Mouse (Mus musculus) testis, adult 2 months (tissue): ENCODE results near the gene Limk1. TPM values are rescaled to one million over a fixed set of nuclear protein-coding genes. Genes with fewer than 3 reads are reported as not detected.

Experiments used
- H3K27ac ChIP-seq: fragments of 200-500 bp; 2 replicates; pipeline ENCODE4 v1.5.1; 2012; ENCODE audit warnings: low read depth, low read length; ENCODE audit not compliant: control insufficient read depth, insufficient read depth
- H3K27me3 ChIP-seq: fragments of 200-500 bp; 2 replicates; pipeline ENCODE4 v1.6.1; 2012; ENCODE audit warnings: mild to moderate bottlenecking, low read length, moderate library complexity; ENCODE audit not compliant: control insufficient read depth, insufficient read depth
- H3K36me3 ChIP-seq: fragments of 200-500 bp; 2 replicates; pipeline ENCODE4 v1.6.1; 2012; ENCODE audit warnings: mild to moderate bottlenecking, low read length; ENCODE audit not compliant: control insufficient read depth, insufficient read depth
- H3K4me1 ChIP-seq: fragments of 200-500 bp; 2 replicates; pipeline ENCODE4 v1.6.1; 2012; ENCODE audit warnings: low read length; ENCODE audit not compliant: control insufficient read depth, insufficient read depth
- H3K4me3 ChIP-seq: fragments of 200-500 bp; 2 replicates; pipeline ENCODE4 v1.5.1; 2012; ENCODE audit warnings: low read depth, mild to moderate bottlenecking, low read length, moderate library complexity, mixed read lengths; ENCODE audit not compliant: control insufficient read depth
- CTCF ChIP-seq: fragments of 200-500 bp; IDR thresholded peaks from 2 replicates; pipeline ENCODE4 v1.5.1; 2012; ENCODE audit warnings: low read depth, mild to moderate bottlenecking, inconsistent platforms, low read length, moderate library complexity; ENCODE audit not compliant: control insufficient read depth, insufficient read depth, insufficient replicate concordance
- POLR2A ChIP-seq: fragments of 200-500 bp; IDR thresholded peaks from 2 replicates; pipeline ENCODE4 v1.6.1; 2012; ENCODE audit warnings: low read depth, mild to moderate bottlenecking, inconsistent platforms, low read length, moderate library complexity; ENCODE audit not compliant: control insufficient read depth
- polyA plus RNA-seq: library from polyadenylated mRNA; depleted of rRNA; stranded (reverse); fragments of >200 nt; gene quantifications from 2 replicates; pipeline ENCODE4 v1.2.3, GENCODE M21; 2012

Limk1 gene
- polyA plus RNA-seq, 1 experiment, result 16.3 TPM

DNA sequence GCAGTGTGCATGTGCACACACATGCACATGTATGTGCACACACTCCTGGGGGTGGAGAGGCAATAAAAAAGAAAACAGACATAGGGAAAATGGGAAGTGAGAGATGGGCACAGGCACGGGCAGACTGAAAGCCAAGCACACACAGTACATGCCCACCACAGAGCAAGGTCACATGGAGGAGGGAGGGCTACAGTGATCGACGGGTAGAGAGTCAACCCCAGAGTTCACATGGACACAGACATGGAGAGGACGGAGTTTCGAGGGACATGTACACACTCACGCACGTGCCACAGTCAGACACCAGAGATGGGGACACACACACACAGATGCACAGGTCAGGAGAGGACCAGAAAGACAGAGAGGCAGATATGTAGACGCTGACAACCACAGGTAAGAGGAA is 73.0 kb downstream of the Limk1 start:
- no peak for TF ChIP-seq CTCF
- TF ChIP-seq POLR2A, result no peak
- Histone ChIP-seq H3K4me1 (no peaks in the 10 kb centered on the region; the same call in 1 of the 2 replicates), H3K4me3 (no peak overlapping the region), H3K36me3 (no peaks in the 10 kb centered on the region), H3K27ac (no peak overlapping the region), H3K27me3 (no peaks in the 10 kb centered on the region)

DNA sequence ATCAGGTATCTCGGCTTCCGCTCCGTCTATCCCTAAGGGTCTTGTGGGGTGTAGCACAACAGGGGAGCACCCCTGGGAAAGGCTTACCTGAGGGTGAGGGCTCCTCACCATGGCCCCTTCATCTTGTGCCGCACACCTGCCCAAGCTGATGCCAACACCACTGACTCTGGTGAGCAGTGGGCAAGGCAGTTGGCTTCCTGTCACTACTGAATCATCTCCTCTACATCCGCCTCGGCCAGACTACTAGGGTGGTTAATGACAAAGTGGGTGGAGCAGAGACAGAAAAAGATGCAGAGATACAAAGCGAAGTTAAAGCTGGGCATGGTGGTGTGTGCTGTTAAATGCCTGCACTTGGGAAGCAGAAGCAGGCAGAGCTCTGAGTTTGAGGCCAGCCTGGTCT is 73.6 kb downstream of the Limk1 start, which contains the start of gene Lat2:
TSS of gene Lat2 (minus strand) at position 224 of the 400 bp plus-strand sequence.
- Histone ChIP-seq H3K4me1 (peaks cover 4% of the 10 kb centered on the region; the same call in 1 of the 2 replicates), H3K27ac (no peak within 1 kb of the TSS; the same call in 1 of the 2 replicates), H3K4me3 (no peak within 1 kb of the TSS), H3K27me3 (no peaks in the 10 kb centered on the region), H3K36me3 (no peaks in the 10 kb centered on the region)
- TF ChIP-seq POLR2A (no peak), CTCF (no peak)

DNA sequence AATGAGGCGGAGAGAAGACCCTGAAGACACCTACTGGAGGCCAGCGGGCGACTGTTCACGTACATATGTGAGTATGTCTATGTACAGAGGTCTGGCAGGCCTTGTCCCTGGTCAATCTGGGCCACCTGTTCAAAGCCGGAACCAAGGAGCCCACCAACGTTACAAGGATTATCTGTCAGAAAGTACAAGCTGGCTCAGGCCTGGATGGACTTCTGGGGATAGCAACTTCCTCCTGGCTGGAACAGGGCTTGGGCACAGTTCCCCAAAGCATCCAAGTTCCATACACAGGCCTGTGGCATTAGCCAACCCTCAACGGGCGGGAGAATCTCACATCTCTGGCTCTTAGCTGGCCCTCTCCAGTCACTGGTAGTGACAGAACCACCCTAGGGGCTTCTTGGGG is 74.1 kb downstream of the Limk1 start:
- no peak overlapping the region for H3K4me3 ChIP-seq
- H3K36me3 ChIP-seq, result no peaks in the 10 kb centered on the region
- TF ChIP-seq POLR2A, result no peak
- TF ChIP-seq CTCF, result no peak
- no peaks in the 10 kb centered on the region for H3K27me3 ChIP-seq
- no peak overlapping the region; the same call in 1 of the 2 replicates for H3K27ac ChIP-seq
- H3K4me1 ChIP-seq, result peaks cover 4% of the 10 kb centered on the region

DNA sequence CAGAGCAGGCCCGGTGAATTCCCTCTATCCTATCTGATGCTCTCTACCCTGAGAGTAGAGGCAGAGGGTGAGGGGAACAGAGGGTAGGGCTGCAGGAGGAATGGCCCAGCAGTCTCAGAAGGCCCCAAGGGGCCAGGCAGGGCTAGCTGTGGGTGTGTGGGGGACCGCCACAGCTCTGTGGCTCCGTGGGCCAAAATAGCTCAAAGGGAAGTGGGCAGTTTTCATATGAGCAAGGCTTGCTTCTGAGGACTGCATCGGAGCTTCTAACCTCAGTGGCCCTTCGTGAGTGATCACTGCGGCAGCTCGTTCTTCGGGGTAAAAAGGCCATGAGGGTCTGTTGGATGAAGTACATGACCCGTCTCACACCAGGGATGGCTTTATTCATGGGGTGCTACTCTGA is 74.7 kb downstream of the Limk1 start:
- Histone ChIP-seq H3K27ac (no peak overlapping the region), H3K4me1 (peaks cover 5% of the 10 kb centered on the region), H3K27me3 (no peaks in the 10 kb centered on the region), H3K4me3 (no peak overlapping the region), H3K36me3 (no peaks in the 10 kb centered on the region)
- TF ChIP-seq POLR2A (no peak), CTCF (no peak)

DNA sequence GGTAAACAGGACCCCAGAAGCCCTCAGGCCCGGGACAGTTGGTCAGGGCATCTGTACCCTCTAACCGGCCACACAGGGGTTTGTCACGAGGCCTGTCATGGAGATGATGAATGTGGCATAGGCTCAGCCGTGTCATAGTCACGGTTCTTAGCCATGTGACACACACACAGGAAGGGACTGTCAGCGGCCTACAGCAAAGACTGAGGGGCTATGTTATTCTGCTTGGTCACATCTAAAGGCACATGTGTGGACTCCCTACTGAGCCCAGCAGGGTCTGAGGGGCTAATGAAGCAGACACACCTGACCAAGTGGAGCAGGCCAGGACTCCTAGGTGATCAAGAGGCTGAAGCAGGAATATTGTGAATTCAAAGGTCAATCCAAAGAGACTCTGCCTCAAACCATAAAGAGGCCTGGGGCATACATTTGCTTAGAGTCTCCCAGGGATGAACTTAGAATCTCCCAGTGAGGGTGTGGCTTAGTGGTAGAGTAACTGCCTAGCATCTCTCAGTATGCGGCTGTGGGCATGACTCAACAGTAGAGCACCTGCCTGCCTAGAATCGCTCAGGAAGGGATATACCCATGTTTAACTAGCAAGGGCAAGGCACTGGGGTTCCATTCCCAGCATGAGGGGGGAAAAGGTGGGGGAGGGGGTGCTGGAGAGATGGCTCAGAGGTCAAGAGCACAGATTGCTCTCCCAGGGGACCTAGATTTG is 76.4 kb downstream of the Limk1 start:
- H3K36me3 ChIP-seq, result no peaks in the 10 kb centered on the region
- H3K27ac ChIP-seq, result no peak overlapping the region
- TF ChIP-seq POLR2A, result no peak
- TF ChIP-seq CTCF, result no peak
- no peaks in the 10 kb centered on the region for H3K27me3 ChIP-seq
- no peak overlapping the region for H3K4me3 ChIP-seq
- H3K4me1 ChIP-seq, result peaks cover 9% of the 10 kb centered on the region

DNA sequence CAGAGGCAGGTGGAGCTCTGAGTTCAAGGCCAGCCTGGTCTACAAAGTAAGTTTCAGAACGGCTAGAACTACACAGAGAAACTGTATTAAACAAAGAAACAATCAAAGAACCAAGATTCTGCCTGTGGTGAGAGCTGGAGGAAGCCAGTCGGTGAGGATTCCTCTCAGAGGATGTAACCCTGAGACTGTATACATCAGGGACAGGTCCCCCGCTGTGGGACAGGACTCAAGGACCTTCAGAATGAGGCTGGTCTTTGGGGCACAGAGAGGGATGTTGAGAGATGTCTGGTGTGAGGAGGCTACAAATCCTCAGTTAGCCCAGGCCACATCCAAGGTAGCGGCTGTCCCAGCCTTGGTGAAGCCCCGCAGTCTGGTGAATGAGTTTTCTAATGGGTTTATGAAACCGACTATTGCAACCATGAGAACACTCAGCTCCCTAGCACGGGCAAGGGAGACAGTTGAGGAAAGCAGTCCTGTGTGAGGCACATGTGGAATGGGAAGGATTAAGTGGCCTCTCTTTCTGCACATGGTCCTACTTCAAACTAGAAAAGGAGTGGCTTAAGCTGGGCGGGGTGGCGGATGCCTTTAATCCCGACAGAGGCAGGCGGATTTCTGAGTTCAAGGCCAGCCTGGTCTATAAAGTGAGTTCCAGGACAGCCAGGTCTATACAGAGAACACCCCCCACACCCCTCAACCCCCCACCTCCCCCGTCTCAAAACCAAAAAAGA is 78.3 kb downstream of the Limk1 start:
- H3K4me1 ChIP-seq, result peaks cover 9% of the 10 kb centered on the region
- no peaks in the 10 kb centered on the region for H3K27me3 ChIP-seq
- no peak overlapping the region; the same call in 1 of the 2 replicates for H3K27ac ChIP-seq
- peak overlapping the region; percentile 48 for H3K4me3 ChIP-seq
- H3K36me3 ChIP-seq, result no peaks in the 10 kb centered on the region
- TF ChIP-seq CTCF, result no peak
- no peak for TF ChIP-seq POLR2A

DNA sequence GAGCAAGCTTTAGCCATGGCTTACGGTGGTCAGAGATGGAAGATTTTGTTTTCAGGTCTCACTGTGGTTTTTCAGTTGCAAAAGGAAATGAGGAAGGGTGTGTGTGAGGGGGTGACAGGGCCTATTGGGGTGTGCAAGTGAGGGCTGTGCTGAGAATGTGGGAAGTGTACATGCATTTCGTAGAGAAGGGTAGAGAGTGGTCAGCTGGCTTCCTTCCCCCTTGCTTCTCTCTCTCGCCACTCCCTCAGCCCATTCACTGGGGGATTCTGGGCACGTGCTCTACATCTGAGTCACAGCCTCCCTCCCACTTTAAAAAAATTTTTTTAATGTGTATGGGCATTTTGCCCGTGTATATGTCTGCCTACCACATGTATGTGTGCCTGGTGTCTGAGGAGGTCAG is 81.3 kb downstream of the Limk1 start:
- Histone ChIP-seq H3K36me3 (no peaks in the 10 kb centered on the region), H3K4me3 (no peak overlapping the region), H3K27ac (no peak overlapping the region), H3K4me1 (peaks cover 9% of the 10 kb centered on the region), H3K27me3 (no peaks in the 10 kb centered on the region)
- TF ChIP-seq POLR2A (no peak), CTCF (no peak)
